Mouse (Mus musculus) layer of hippocampus, adult 8-10 months (tissue): Measurements from ENCODE around the gene Sf3a2. TPM values are rescaled to one million over a fixed set of nuclear protein-coding genes. Genes with fewer than 3 reads are reported as not detected.

Experiments
- DNase-seq, 2 experiments: peaks; one replicate each; pipeline ENCODE4 v3.0.0; 2022; ENCODE audit warnings: low spot score in 2 of 2
- total RNA-seq, 4 experiments: library from RNA; stranded (reverse); gene quantifications; 2 replicates each; pipeline ENCODE4 v1.2.4; 2022

The Sf3a2 gene
- total RNA-seq = 10 to 100 TPM; 43.3 to 60.0 (median 50.2) TPM

GRCm38 (mm10) chr10:80798150-80799006, at the start of gene Sf3a2, which contains the start of gene Plekhj1:
Gene Sf3a2 (plus strand): TSS chr10:80798198.
Gene Plekhj1 (minus strand): TSS chr10:80798626.
- DNase-seq = peak; percentile 94 to 96

DNA sequence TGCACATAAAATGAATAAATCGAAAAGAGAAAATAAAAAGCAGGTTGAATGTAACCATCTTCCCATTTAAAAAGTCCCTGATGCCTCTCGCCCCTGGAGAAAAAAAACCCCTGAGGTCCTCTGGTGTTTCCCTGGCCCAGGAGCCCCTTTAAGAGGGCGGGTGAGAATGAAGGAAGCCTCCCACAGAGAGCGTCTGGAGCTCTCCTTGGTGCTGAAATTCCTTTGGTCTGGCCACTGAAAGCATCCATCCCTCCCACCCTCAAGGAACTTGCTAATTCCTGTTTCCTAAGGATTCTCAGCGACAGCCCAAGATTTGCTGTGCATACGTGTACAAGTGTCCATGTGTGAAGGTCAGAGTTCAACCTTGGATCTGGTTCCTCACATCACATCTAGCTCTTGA, 49.4 kb upstream of the Sf3a2 start:
- DNase-seq = no peak

- DNase-seq = no peak
These were observed 46.7 kb upstream of the Sf3a2 start for GRCm38 (mm10) chr10:80751188-80751832.

DNA sequence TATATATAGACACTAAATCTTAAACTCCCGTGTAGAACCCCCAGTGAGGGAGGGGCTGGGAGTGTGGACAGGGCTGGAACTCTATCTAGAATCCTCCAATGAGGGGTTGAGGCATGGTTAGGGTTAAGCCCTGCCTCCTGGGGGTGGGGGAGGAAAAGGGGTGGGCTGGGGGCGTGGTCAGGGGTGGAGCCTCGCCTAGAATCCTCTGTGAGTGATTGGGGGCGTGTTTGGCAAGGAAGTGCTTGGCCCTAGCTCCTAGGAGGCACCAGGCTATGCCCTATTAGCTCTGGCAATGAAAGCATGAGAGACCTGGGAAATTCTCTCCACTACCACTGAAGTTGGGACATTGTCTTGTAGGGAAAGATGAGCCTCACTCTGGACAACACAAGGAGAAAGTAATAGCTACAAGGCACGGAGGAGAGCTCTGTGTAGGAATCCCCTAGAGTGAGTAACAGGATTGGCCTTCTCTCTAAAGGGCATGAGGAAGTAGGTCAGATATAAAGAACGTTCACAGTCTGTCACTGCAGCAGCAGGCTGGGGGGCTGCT, 45.8 kb upstream of the Sf3a2 start:
- DNase-seq = no peak

GRCm38 (mm10) chr10:80754594-80755290, 43.3 kb upstream of the Sf3a2 start, which contains the start of gene Dot1l:
Gene Dot1l (plus strand): TSS chr10:80755206.
- DNase-seq = peak; percentile 93 to 97

DNA sequence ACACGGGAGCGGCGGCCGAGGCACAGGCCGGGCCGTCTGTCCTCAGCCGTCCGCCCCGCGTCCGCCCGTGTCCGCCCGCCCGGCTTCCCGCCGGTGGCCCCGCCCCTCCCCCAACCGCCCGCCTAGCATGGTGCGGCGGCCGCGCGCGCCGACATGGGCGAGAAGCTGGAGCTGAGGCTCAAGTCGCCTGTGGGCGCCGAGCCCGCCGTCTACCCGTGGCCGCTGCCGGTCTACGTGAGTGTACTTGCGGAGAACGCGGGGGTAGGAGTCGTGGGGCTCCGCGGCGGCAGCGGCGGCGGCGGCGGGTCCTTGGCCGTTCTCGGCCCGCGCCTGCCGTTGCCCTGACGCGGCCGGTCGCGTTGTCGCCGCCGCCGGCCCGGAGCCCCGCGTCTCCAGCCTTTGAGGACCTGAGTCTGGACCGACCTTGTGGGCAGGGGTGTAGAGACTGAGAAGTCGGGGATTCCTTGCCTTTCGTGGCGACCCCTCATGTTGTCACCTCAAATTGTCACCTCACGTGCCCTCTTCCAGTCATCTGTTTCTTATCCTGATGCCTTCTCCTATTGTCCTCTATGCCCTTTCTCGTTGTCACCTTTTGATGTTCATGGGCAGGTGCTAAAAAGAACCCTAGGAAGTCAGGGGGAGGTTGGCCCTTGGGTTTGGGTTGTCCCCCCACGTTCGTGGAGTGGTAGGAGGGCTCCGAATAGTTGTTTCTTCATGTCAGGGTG, 42.5 kb upstream of the Sf3a2 start:
- DNase-seq = no peak

GRCm38 (mm10) chr10:80756099-80756498, 41.9 kb upstream of the Sf3a2 start:
- DNase-seq = no peak

- no peak for DNase-seq
These were observed 41.5 kb upstream of the Sf3a2 start for GRCm38 (mm10) chr10:80756509-80756908.

DNA sequence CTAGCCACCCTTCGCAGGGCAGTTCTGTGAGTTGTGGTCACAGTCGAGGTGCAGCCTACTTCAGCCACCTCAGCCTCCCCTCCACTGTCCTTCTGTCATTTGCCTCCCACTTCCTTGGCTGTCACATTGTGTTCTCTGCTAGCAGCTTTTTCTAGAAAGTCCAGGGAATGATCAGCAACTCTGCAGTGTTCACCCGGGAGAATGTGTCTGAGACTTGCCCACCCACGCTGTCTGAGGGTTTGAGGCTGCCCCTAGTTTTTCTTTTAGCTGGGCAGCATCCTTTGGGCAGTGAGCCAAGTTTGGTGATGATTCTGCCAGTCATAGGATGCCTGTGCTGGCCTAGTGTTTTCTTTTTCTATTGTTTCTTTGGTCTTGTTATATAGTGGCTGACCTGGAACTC, 41.0 kb upstream of the Sf3a2 start:
- no peak for DNase-seq

GRCm38 (mm10) chr10:80757717-80758116, 40.3 kb upstream of the Sf3a2 start:
- DNase-seq = peak; percentile 67 to 76

GRCm38 (mm10) chr10:80758651-80759050, 39.3 kb upstream of the Sf3a2 start:
- DNase-seq = no peak

DNA sequence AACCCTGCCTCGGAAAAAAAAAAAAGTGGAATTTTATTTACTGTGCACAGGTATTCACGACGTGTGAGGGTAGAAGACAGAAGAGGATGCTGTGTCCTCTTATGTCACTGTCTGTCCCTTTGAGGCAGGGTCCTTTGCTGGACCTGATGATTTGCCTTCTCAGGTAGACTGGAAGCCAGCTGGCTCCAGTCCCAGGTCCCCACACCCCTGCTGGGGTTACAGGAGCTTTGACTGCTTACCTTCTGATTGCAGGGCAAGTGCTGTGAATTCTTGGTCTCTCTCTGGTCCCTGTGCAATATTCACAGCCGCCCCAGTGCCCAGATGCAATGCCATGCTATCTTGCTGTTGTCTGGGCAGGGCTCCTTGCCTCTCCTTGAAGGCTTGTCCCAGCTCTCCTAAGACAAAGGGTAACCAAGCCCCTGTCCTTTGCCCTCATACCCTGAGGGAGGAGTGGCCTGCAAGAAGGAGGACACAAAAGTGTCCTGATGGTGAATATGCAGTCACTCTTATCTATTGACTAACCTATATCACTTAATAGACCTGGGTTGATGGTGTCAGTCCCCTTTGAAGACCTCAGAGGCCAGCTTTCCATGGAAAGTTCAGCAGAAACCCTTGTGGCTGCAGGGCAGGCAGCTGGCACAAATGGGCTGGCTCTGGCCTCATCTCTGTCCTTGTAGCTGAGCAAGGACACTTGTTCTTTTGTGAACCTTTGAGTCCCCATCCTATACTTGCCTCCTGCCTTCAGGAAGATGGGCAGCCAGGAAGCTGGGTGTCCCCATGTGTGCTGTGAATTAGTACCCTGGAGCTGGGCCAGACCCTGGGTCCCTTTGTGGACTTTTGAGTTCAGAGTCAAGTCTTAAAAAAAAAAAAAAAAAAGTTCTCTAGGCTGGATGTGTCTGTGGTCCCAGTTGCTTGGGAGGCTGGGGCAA, 37.1 kb upstream of the Sf3a2 start:
- DNase-seq = no peak

- no peak for DNase-seq
These were observed 36.2 kb upstream of the Sf3a2 start for GRCm38 (mm10) chr10:80761821-80762220.

DNA sequence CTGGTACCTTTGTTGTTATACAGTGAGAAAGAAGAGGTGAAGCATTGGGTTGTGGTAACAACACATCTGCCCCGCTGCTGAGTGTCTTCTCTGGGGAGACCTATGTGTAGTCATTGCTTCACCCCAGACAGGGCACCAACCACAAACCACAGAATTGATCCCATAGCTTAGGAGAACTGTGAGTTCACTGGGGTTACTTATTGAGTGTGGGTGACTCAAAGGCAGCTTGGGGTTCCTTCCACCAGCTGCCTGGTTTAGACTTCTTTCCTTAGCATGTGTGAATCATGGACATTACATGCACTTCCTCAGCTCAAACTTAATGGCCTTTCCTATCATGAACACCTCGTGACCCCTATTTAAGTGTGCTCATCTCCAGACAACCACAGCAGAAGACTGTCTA, 34.5 kb upstream of the Sf3a2 start:
- no peak for DNase-seq

DNA sequence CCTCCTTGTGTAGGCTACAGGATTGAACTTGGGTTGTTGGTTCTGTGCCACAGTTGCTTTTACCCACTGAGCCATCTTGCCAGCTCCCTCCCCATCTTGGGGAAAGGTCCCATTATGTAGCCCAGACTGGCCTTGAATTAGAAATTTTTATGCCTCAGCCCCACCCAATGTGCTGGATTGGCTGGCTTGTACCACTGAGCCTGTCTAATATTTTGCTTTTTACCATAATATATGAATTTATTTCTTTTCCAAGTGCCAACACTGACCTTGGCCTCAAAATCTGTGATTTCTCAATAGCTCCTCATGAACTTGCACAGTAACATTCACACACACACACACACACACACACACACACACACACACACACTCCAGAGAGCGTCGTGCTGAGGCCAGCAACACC, 32.3 kb upstream of the Sf3a2 start:
- no peak for DNase-seq

GRCm38 (mm10) chr10:80766161-80766815, 31.7 kb upstream of the Sf3a2 start:
- DNase-seq = no peak

- DNase-seq = no peak
These were observed 29.6 kb upstream of the Sf3a2 start for GRCm38 (mm10) chr10:80768365-80768764.

DNA sequence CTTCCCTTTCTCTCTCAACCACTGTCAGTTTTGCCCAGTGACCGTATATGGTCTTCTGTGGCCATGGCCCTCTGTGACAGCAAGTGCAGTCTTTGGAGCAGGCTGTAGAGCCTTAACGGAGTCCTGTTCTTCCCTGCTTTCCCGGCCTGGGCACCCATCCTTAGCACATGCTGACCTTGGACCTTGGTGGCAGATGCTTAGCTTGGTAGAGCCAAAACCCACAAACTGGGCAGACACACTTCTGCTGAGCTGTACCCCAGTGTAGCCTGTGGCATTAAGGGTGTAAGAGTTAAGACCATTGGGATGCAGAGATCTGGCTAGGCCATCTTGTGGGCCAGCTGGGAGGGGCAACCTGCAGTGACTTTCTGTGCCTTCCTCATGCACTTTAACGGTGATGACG, 24.2 kb upstream of the Sf3a2 start:
- no peak for DNase-seq

GRCm38 (mm10) chr10:80774549-80774948, 23.4 kb upstream of the Sf3a2 start:
- DNase-seq = peak; percentile 88 to 90
